Mouse (Mus musculus) hindbrain, embryonic 11.5 days (tissue): ENCODE measurements at regions not wholly inside any gene's neighbourhood (a gene's known extent, or its start where the extent isn't known, plus 50 kb on each side); places are given as distances from the start of the nearest gene placed in this dataset.

ENCODE experiments used
- ATAC-seq: fragments of 200-750 bp; cut with Nextera tagmentation; 2 replicates; pipeline ENCODE4 v1.8.0; 2017; ENCODE audit warnings: mild to moderate bottlenecking, moderate TSS enrichment, moderate library complexity; ENCODE audit not compliant: low FRiP score
- DNase-seq: peaks from one replicate; pipeline ENCODE4 v3.0.0-alpha.2; 2015; ENCODE audit warnings: low spot score
- H3K27ac ChIP-seq: fragments of 300-500 bp; sonication (generic); 2 replicates; pipeline ENCODE4 v1.5.1; 2014; ENCODE audit warnings: mild to moderate bottlenecking, low read depth, low read length
- H3K27me3 ChIP-seq: fragments of 300-500 bp; sonication (generic); 2 replicates; pipeline ENCODE4 v1.6.1; 2014; ENCODE audit warnings: mild to moderate bottlenecking, low read length, moderate library complexity, mixed read lengths; ENCODE audit not compliant: control insufficient read depth, insufficient read depth
- H3K36me3 ChIP-seq: fragments of 300-500 bp; sonication (generic); 2 replicates; pipeline ENCODE4 v1.6.1; 2014; ENCODE audit warnings: mild to moderate bottlenecking, low read length, moderate library complexity, mixed read lengths; ENCODE audit not compliant: control insufficient read depth, insufficient read depth
- H3K4me1 ChIP-seq: fragments of 300-500 bp; sonication (generic); replicated peaks from 2 replicates; pipeline ENCODE4 v1.6.1; 2014; ENCODE audit warnings: low read length, mixed read lengths; ENCODE audit not compliant: control insufficient read depth, insufficient read depth
- H3K4me2 ChIP-seq: fragments of 300-500 bp; sonication (generic); replicated peaks from 2 replicates; pipeline ENCODE4 v1.6.1; 2014; ENCODE audit warnings: mild to moderate bottlenecking, low read depth, low read length
- H3K4me3 ChIP-seq: fragments of 300-500 bp; sonication (generic); 2 replicates; pipeline ENCODE4 v1.5.1; 2014; ENCODE audit warnings: low read depth, low read length
- H3K9ac ChIP-seq: fragments of 300-500 bp; sonication (generic); 2 replicates; pipeline ENCODE4 v1.6.1; 2014; ENCODE audit warnings: low read depth, low read length
- H3K9me3 ChIP-seq: fragments of 300-500 bp; sonication (generic); 2 replicates; pipeline ENCODE4 v1.6.1; 2016; ENCODE audit warnings: low read length; ENCODE audit not compliant: control insufficient read depth
- WGBS: fragments of 180-500 bp; shearing (Covaris S2); extraction: QIAGEN DNeasy Blood & Tissue Kit; methylation state at CpG from one replicate; pipeline ENCODE4 v1.1.7; 2014; 5-methylcytosine and 5-hydroxymethylcytosine counted together

DNA sequence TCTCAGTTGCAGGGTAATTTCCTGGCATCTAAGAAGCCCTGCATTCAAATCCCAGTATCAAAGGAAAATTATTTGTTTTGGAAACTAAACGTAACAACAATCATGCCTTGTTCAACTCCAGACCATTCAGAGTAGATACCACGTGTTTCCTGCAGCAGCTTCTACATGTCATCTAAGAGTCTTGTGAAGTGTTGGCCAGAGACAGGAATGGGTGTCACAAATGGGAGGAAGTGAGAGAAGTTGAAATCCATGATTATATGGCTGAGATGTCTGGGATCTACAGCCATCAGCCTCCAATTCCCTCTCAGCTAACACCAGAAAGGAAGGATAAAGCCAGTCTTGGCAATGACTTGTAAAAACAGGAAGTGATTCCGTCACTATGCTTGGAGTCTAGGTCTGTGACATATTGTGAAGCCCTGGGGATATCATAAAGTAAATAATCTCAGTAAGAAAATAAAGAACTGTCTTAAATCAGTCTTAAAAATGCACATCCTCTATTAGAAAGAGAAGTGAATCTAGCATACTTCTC, 495.4 kb downstream of the 9430069I07Rik start:
- Histone ChIP-seq H3K9me3 (no peaks in the 10 kb centered on the region), H3K27ac (no peak overlapping the region), H3K9ac (no peak overlapping the region), H3K36me3 (no peaks in the 10 kb centered on the region), H3K27me3 (no peaks in the 10 kb centered on the region), H3K4me3 (no peak overlapping the region), H3K4me2 (no peak overlapping the region), H3K4me1 (no peaks in the 10 kb centered on the region)
- DNase-seq = no peak
- no peak for ATAC-seq
- WGBS = 84% methylated on average over 3 of the region's 3 CpGs

DNA sequence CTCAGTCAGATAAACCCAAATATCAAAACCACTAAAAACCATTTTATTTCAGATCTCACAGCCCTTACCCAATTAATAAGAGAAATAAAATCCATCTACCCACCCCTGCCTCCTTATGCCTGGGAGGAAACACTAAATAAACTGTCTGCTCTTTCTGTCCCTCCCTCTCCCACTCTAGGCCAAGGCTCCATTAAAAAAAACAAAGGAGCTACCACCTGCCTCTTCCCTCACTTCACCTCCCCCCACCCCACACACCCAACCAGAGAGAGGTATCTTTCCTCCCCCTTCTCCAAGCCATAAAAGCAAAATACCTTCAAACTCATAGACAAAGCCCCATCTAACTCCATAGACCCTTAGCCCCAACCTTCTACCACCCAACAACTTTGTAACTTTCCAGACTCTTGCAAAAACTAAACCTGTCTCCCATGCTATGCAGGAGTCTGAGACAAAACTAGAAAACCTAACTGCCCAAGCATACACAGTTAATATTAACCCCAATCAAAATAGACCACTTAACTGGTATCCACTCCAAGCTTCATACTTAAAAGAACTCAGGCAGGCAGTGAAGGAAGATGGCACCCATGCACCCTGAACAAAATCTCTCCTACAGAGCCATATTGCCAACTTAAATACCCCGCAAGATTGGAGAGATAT, 532.1 kb downstream of the 9430069I07Rik start:
- Histone ChIP-seq H3K4me3 (no peak overlapping the region), H3K27ac (no peak overlapping the region), H3K9ac (no peak overlapping the region), H3K36me3 (no peaks in the 10 kb centered on the region), H3K27me3 (no peaks in the 10 kb centered on the region), H3K9me3 (no peaks in the 10 kb centered on the region), H3K4me1 (no peaks in the 10 kb centered on the region), H3K4me2 (no peak overlapping the region)
- DNase-seq (no peak), ATAC-seq (no peak)
- WGBS = 82% methylated on average over 1 of the region's 1 CpGs

DNA sequence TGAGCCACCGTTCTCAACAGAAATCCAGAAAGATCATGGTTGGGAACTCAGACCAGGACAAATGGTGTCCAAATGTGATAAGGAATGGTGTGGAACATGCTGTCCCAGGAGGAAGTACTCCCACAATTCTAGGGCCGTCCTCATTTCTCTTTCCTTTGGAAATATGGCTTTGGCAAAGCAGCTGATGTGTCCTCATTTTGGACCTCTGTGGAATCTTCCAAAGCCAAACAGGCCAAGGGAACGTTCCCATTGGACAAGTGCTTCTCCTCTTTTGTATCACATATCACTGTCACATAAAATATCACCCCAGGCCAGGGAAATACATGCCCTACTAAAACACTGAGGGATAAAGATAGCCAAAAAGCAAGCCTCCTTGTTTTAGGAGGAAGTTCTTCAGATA, 532.8 kb downstream of the 9430069I07Rik start:
- WGBS = 99% methylated on average over 3 of the region's 3 CpGs
- DNase-seq (no peak), ATAC-seq (no peak)
- no peaks in the 10 kb centered on the region for H3K36me3 ChIP-seq
- no peaks in the 10 kb centered on the region for H3K9me3 ChIP-seq
- H3K4me2 ChIP-seq = no peak overlapping the region
- no peak overlapping the region for H3K9ac ChIP-seq
- no peak overlapping the region for H3K4me3 ChIP-seq
- no peak overlapping the region for H3K27ac ChIP-seq
- no peaks in the 10 kb centered on the region for H3K4me1 ChIP-seq
- no peaks in the 10 kb centered on the region for H3K27me3 ChIP-seq

DNA sequence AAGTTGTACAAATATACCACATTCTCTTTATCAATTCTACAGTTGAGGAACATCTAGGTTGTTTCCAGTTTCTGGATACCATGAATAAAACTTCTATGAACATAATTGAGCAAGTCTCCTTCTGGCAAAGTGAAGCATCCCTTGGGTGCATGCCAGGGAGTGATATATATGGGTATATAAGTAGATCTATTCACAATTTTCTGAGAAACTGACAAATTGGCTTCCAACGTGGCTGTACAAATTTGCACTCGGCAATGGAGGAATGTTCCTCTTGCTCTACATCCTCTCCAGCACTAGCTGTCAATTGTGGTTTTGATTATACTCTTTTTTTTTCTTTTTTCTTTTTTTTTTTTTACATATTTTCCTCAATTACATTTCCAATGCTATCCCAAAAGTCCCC, 576.7 kb downstream of the 9430069I07Rik start:
- 82% methylated on average over 2 of the region's 2 CpGs for WGBS
- Histone ChIP-seq H3K4me1 (no peaks in the 10 kb centered on the region), H3K36me3 (no peaks in the 10 kb centered on the region), H3K9me3 (no peaks in the 10 kb centered on the region), H3K27ac (no peak overlapping the region), H3K4me3 (no peak overlapping the region), H3K4me2 (no peak overlapping the region), H3K27me3 (no peaks in the 10 kb centered on the region), H3K9ac (no peak overlapping the region)
- DNase-seq (no peak), ATAC-seq (no peak)

DNA sequence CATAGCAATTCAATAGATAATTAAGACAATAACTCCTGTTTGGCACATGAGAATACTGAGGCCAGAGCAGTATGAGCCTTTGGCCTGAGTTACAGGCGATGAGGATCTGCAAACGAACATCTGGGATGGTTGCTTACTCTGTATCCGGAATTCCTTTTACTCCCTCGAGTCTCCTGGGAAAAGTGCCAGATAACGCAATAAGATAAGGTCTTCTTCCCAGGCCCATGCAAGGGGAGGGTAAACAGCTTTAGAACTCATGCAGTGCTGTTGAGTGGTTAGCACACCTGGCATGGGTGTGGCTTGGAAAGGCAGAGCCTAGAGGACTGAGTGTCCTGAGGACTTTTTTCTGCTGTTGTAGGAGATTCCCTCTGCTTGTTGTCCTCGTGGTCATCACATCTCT, 598.2 kb downstream of the 9430069I07Rik start:
- DNase-seq (no peak), ATAC-seq (no peak)
- H3K4me3 ChIP-seq = no peak overlapping the region
- 74% methylated on average over 6 of the region's 6 CpGs for WGBS
- no peak overlapping the region for H3K9ac ChIP-seq
- H3K4me2 ChIP-seq = no peak overlapping the region
- H3K27me3 ChIP-seq = no peaks in the 10 kb centered on the region
- H3K9me3 ChIP-seq = no peaks in the 10 kb centered on the region
- no peaks in the 10 kb centered on the region for H3K36me3 ChIP-seq
- H3K27ac ChIP-seq = no peak overlapping the region
- no peaks in the 10 kb centered on the region for H3K4me1 ChIP-seq

DNA sequence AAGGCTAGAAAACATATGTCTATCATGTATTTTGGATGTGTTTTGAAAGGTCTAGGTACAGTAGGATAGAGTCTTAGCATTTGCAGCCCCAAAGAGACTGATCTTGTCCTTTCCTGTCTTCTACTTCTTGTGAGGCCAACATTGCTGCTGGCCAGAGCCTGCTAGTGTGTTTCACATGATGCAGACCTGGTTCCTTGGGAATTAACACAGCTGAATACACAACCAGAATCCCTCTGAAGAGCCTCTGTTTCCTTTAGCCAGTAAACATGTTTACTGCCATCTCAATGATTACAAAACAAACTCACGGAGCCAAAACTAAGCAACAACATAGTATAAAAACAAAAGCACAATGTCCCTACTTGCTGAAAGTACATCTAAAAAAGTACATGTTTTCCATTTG, 598.9 kb downstream of the 9430069I07Rik start:
- DNase-seq (no peak), ATAC-seq (no peak)
- no peaks in the 10 kb centered on the region for H3K27me3 ChIP-seq
- WGBS = 89% methylated on average over 1 of the region's 1 CpGs
- no peaks in the 10 kb centered on the region for H3K4me1 ChIP-seq
- H3K9me3 ChIP-seq = no peaks in the 10 kb centered on the region
- H3K4me3 ChIP-seq = no peak overlapping the region
- H3K36me3 ChIP-seq = no peaks in the 10 kb centered on the region
- H3K9ac ChIP-seq = no peak overlapping the region
- H3K27ac ChIP-seq = no peak overlapping the region
- no peak overlapping the region for H3K4me2 ChIP-seq
